Mouse (Mus musculus) testis, adult 2 months (tissue): Measurements from ENCODE around the gene Rsph6a.

Experiments
- CTCF ChIP-seq: fragments of 200-500 bp; IDR thresholded peaks from 2 replicates; pipeline ENCODE4 v1.5.1; 2012; ENCODE audit warnings: low read depth, mild to moderate bottlenecking, inconsistent platforms, low read length, moderate library complexity; ENCODE audit not compliant: control insufficient read depth, insufficient read depth, insufficient replicate concordance
- POLR2A ChIP-seq: fragments of 200-500 bp; IDR thresholded peaks from 2 replicates; pipeline ENCODE4 v1.6.1; 2012; ENCODE audit warnings: low read depth, mild to moderate bottlenecking, inconsistent platforms, low read length, moderate library complexity; ENCODE audit not compliant: control insufficient read depth

DNA sequence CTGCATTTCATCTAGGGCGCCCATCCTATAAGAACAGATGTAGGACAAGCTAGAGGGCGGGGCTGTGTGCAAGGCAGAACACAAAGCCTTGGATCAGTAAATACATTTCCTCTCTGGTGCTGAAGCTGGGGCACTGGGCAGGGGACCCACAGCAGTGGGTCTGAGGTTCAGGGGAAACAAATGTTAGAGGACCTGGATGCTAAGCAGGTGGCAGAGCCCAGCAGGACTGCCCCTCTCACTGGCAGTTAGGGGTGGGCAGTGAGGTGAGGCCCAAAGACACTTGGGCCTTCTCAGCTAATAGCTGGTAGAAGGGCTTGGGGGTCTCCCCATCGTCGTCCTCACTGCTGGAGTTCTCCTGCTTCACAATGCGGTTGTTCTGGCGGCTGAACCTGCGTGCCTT is 44.3 kb downstream of the Rsph6a start:
- TF ChIP-seq CTCF (no peak), POLR2A (no peak)
